Mouse (Mus musculus): ENCODE data around the gene Ccdc106.
"Not testable (repeated sequence)": the region's sequence is repeated elsewhere in the genome, so short reads cannot be mapped to it uniquely, and the experiment has no call there.

The Ccdc106 gene

GRCm38 (mm10) chr7:5052931-5053343 is 32.6 kb downstream of the Ccdc106 start:
- DNase-seq, result no peak

GRCm38 (mm10) chr7:5053456-5054179 is 33.3 kb downstream of the Ccdc106 start:
- no peak for DNase-seq

- peak; percentile 64 for DNase-seq
These were observed 36.4 kb downstream of the Ccdc106 start for GRCm38 (mm10) chr7:5056651-5057263.

GRCm38 (mm10) chr7:5057381-5057780 is 37.0 kb downstream of the Ccdc106 start:
- no peak for DNase-seq

GRCm38 (mm10) chr7:5057804-5058203 is 37.5 kb downstream of the Ccdc106 start:
- DNase-seq, result peak; percentile 48

GRCm38 (mm10) chr7:5058631-5059030 is 38.3 kb downstream of the Ccdc106 start:
- DNase-seq, result no peak

GRCm38 (mm10) chr7:5059421-5059820 is 39.1 kb downstream of the Ccdc106 start:
- DNase-seq, result peak; percentile 10

GRCm38 (mm10) chr7:5060239-5060731 is 39.9 kb downstream of the Ccdc106 start:
- peak; percentile 84 for DNase-seq

GRCm38 (mm10) chr7:5060944-5061773 is 40.8 kb downstream of the Ccdc106 start:
- DNase-seq, result peak; percentile 98

- DNase-seq, result peak; percentile 94
These were observed 41.5 kb downstream of the Ccdc106 start, which contains the start of gene U2af2 for GRCm38 (mm10) chr7:5061774-5062359. Gene U2af2, plus strand, starts transcription at chr7:5062143.

- no peak for DNase-seq
These were observed 42.1 kb downstream of the Ccdc106 start for GRCm38 (mm10) chr7:5062360-5063001.

- DNase-seq, result no peak
These were observed 44.5 kb downstream of the Ccdc106 start for GRCm38 (mm10) chr7:5064886-5065285.

- DNase-seq, result no peak
These were observed 53.2 kb downstream of the Ccdc106 start for GRCm38 (mm10) chr7:5073586-5073985.

GRCm38 (mm10) chr7:5074984-5075383 is 54.6 kb downstream of the Ccdc106 start:
- DNase-seq, result no peak

GRCm38 (mm10) chr7:5076931-5077330 is 56.6 kb downstream of the Ccdc106 start:
- no peak for DNase-seq

GRCm38 (mm10) chr7:5079365-5080009 is 59.1 kb downstream of the Ccdc106 start:
- DNase-seq, result not testable (repeated sequence)

- peak; percentile 95 for DNase-seq
These were observed 59.8 kb downstream of the Ccdc106 start, which contains the start of gene Epn1 for GRCm38 (mm10) chr7:5080010-5080751. Gene Epn1, plus strand, starts transcription at chr7:5080235.

- no peak for DNase-seq
These were observed 60.5 kb downstream of the Ccdc106 start for GRCm38 (mm10) chr7:5080815-5081214.

- DNase-seq, result no peak
These were observed 60.9 kb downstream of the Ccdc106 start for GRCm38 (mm10) chr7:5081241-5081640.

- no peak for DNase-seq
These were observed 61.6 kb downstream of the Ccdc106 start for GRCm38 (mm10) chr7:5081939-5082338.

All from layer of hippocampus, adult 9-11 months (tissue).